Mouse (Mus musculus): ENCODE measurements at regions not wholly inside any gene's neighbourhood (a gene's known extent, or its start where the extent isn't known, plus 50 kb on each side); places are given as distances from the start of the nearest gene placed in this dataset.

GRCm38 (mm10) chr12:29368820-29369175 lies 159.4 kb upstream of the Myt1l start:
- TF ChIP-seq POLR2A (IDR thresholded peaks at IDR 0.05; ENCODE audit: low read depth, low read length): no peak
- no peak for TF ChIP-seq CTCF (IDR thresholded peaks at IDR 0.05; ENCODE audit: extremely low read depth, insufficient read depth, insufficient read length, insufficient replicate concordance)

Measured in spleen, adult 2 months (tissue).